Mouse (Mus musculus) lung, embryonic 15.5 days (tissue): ENCODE results near the gene Ankmy1. TPM values are rescaled to one million over a fixed set of nuclear protein-coding genes. Genes with fewer than 3 reads are reported as not detected.

ENCODE experiments used
- ATAC-seq: fragments of 200-750 bp; cut with Nextera tagmentation; 2 replicates; pipeline ENCODE4 v1.8.0; 2017; ENCODE audit warnings: moderate number of reproducible peaks, borderline replicate concordance; ENCODE audit not compliant: low FRiP score, low TSS enrichment; ENCODE audit errors: extremely low read depth
- H3K27ac ChIP-seq: fragments of 300-500 bp; sonication (generic); 2 replicates; pipeline ENCODE4 v1.5.1; 2015; ENCODE audit warnings: moderate library complexity, mild to moderate bottlenecking, inconsistent platforms
- H3K27me3 ChIP-seq: fragments of 300-500 bp; sonication (generic); 2 replicates; pipeline ENCODE4 v1.6.1; 2015; ENCODE audit warnings: inconsistent platforms
- H3K36me3 ChIP-seq: fragments of 300-500 bp; sonication (generic); 2 replicates; pipeline ENCODE4 v1.6.1; 2015; ENCODE audit warnings: inconsistent platforms
- H3K4me1 ChIP-seq: fragments of 300-500 bp; sonication (generic); 2 replicates; pipeline ENCODE4 v1.6.1; 2015; ENCODE audit warnings: inconsistent platforms
- H3K4me2 ChIP-seq: fragments of 300-500 bp; sonication (generic); 2 replicates; pipeline ENCODE4 v1.6.1; 2015; ENCODE audit warnings: inconsistent platforms, mild to moderate bottlenecking, moderate library complexity
- H3K4me3 ChIP-seq: fragments of 300-500 bp; sonication (generic); 2 replicates; pipeline ENCODE4 v1.5.1; 2015; ENCODE audit warnings: mild to moderate bottlenecking, inconsistent platforms
- H3K9ac ChIP-seq: fragments of 300-500 bp; sonication (generic); 2 replicates; pipeline ENCODE4 v1.6.1; 2015; ENCODE audit warnings: inconsistent platforms
- H3K9me3 ChIP-seq: fragments of 300-500 bp; sonication (generic); 2 replicates; pipeline ENCODE4 v1.6.1; 2016; ENCODE audit warnings: inconsistent platforms
- WGBS: fragments of 180-500 bp; shearing (Covaris S2); methylation state at CpG from one replicate; pipeline ENCODE4 v1.1.7; 2015; 5-methylcytosine and 5-hydroxymethylcytosine counted together
- polyA plus RNA-seq: library from polyadenylated mRNA; unstranded; fragments of >200 nt; fragmentation: Nextera tagmentation; extraction: Ambion mirVana; gene quantifications from 2 replicates; pipeline ENCODE4 v1.2.1, GENCODE M21; 2015

Ankmy1 gene
- polyA plus RNA-seq, 1 experiment from 2014 or later: 0.27 TPM

DNA sequence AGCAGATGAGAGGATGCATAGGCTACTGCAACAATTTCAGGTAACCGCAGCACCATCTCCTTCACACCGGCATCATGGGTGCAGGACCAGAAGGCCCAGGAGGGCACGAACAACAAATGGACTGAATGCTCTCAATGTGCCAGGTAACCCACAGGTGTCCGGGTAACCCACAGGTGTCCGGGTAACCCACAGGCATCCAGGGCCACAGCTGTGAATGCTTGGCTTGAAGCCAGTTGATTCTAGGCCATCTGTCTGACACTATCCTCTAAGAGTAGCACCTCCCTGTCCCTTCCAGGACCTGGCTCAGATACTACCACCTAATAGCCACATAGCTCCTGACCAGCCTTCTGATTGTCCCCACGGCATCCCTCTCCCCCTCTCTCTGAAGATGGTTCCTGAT lies 20.7 kb downstream of the Ankmy1 start:
- Histone ChIP-seq H3K9ac (no peak overlapping the region), H3K9me3 (no peaks in the 10 kb centered on the region), H3K4me2 (no peak overlapping the region), H3K27ac (no peak overlapping the region), H3K36me3 (no peaks in the 10 kb centered on the region), H3K27me3 (no peaks in the 10 kb centered on the region), H3K4me1 (no peaks in the 10 kb centered on the region), H3K4me3 (no peak overlapping the region)
- 84% methylated on average over 6 of the region's 6 CpGs for WGBS
- ATAC-seq: no peak

- no peak for ATAC-seq
- H3K4me1 ChIP-seq: no peaks in the 10 kb centered on the region
- WGBS: 66% methylated on average over 5 of the region's 5 CpGs
- no peaks in the 10 kb centered on the region for H3K9me3 ChIP-seq
- no peak overlapping the region for H3K4me3 ChIP-seq
- H3K9ac ChIP-seq: no peak overlapping the region
- H3K27me3 ChIP-seq: no peaks in the 10 kb centered on the region
- no peaks in the 10 kb centered on the region for H3K36me3 ChIP-seq
- H3K27ac ChIP-seq: no peak overlapping the region
- no peak overlapping the region for H3K4me2 ChIP-seq
These were observed 22.6 kb downstream of the Ankmy1 start for GRCm38 (mm10) chr1:92880101-92880500.

GRCm38 (mm10) chr1:92879266-92879665 lies 23.4 kb downstream of the Ankmy1 start:
- no peak for ATAC-seq
- no peaks in the 10 kb centered on the region for H3K4me1 ChIP-seq
- no peak overlapping the region for H3K4me3 ChIP-seq
- WGBS: 80% methylated on average over 12 of the region's 12 CpGs
- no peak overlapping the region for H3K9ac ChIP-seq
- H3K4me2 ChIP-seq: no peak overlapping the region
- no peak overlapping the region for H3K27ac ChIP-seq
- H3K9me3 ChIP-seq: no peaks in the 10 kb centered on the region
- no peaks in the 10 kb centered on the region for H3K36me3 ChIP-seq
- H3K27me3 ChIP-seq: no peaks in the 10 kb centered on the region

DNA sequence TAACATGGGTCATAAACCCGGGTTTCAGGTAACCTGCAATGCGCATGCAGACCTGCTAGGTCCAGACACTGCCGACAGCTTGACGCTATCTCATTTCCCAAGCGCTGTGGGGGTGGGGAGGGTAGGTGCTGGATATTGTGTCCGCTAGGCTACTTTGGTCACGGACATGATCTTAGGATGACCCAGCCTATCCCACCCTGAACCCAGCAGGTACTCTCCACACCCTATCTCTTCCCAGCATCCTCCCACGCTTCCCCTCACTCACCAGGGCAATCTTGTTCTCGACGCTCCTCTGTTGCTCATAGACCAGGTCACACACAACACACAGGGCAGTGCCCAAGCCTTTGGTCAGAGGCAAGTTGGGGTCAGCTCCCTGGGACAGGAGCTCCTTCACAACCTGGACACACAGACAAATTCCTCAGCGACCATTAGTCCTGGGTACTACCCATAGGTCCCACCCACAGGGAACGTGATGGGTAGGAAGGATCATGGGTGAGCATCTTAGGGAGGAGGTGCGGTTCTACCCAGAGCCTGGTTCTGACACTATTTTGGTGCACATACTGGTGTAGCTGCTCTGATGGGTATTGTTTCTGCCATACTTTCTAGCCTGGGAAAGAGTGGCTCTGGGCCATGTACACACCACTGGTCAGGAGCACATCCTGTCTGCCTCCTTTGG lies 24.5 kb downstream of the Ankmy1 start:
- H3K9me3 ChIP-seq: no peaks in the 10 kb centered on the region
- ATAC-seq: no peak
- H3K27ac ChIP-seq: no peak overlapping the region
- no peaks in the 10 kb centered on the region for H3K27me3 ChIP-seq
- H3K4me1 ChIP-seq: no peaks in the 10 kb centered on the region
- H3K4me3 ChIP-seq: no peak overlapping the region
- H3K9ac ChIP-seq: no peak overlapping the region
- 78% methylated on average over 13 of the region's 13 CpGs for WGBS
- no peak overlapping the region for H3K4me2 ChIP-seq
- no peaks in the 10 kb centered on the region for H3K36me3 ChIP-seq

DNA sequence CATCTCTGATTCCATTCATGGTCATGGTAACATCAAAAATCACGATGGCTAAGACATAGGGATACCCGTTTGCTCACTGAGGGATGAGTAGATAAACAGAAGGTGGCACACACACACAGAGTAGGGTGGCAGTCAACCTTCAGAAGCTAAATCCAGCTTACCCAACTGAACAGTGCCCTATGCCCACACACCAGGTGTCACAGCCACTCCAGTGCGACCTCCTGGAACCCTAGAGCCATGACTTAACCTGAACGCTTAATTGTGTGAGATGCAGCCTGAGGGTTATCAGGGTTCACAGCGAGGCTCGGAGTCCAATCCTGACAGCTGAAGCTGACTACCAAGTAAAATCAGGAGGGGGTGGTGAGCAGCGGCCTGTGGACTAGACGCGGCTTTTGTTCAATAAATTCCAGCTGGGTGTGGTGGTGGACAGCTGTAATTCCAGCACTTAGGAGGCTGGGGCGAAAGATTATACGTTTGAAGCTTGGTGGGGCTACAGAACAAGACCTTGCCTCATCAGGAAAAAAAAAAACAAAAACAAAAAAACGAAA lies 25.2 kb downstream of the Ankmy1 start:
- ATAC-seq: no peak
- Histone ChIP-seq H3K36me3 (no peaks in the 10 kb centered on the region), H3K27ac (no peak overlapping the region), H3K4me3 (no peak overlapping the region), H3K4me2 (no peak overlapping the region), H3K4me1 (no peaks in the 10 kb centered on the region), H3K9ac (no peak overlapping the region), H3K9me3 (no peaks in the 10 kb centered on the region), H3K27me3 (no peaks in the 10 kb centered on the region)
- 63% methylated on average over 12 of the region's 12 CpGs for WGBS

GRCm38 (mm10) chr1:92875360-92876111 lies 27.2 kb downstream of the Ankmy1 start:
- H3K9ac ChIP-seq: no peak overlapping the region
- WGBS: 69% methylated on average over 8 of the region's 8 CpGs
- H3K27me3 ChIP-seq: no peaks in the 10 kb centered on the region
- H3K9me3 ChIP-seq: no peaks in the 10 kb centered on the region
- no peaks in the 10 kb centered on the region for H3K36me3 ChIP-seq
- H3K4me1 ChIP-seq: no peaks in the 10 kb centered on the region
- H3K27ac ChIP-seq: no peak overlapping the region
- ATAC-seq: no peak
- H3K4me2 ChIP-seq: no peak overlapping the region
- no peak overlapping the region for H3K4me3 ChIP-seq

DNA sequence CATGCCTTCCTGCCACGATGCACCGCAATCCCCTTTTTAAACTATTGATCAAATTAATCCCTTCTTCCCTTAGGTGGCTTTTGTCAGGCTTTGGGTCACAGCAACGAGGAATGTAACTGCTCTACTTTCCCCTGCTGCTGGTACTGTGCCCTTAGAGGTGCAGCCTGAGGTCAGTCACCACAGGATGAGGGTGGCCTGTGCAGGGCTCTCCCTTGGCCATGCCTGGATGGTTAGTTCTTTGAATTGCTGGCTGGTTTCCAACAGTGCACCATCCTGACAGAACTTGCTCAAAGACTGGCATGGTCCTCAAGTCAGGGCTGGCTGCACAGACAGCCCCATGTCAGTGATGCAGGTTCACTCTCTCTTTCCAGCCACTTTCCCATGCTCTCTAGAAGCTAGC lies 28.7 kb downstream of the Ankmy1 start:
- H3K9ac ChIP-seq: no peak overlapping the region
- no peaks in the 10 kb centered on the region for H3K27me3 ChIP-seq
- H3K4me2 ChIP-seq: no peak overlapping the region
- no peak overlapping the region for H3K4me3 ChIP-seq
- no peaks in the 10 kb centered on the region for H3K4me1 ChIP-seq
- 73% methylated on average over 3 of the region's 3 CpGs for WGBS
- ATAC-seq: no peak
- H3K27ac ChIP-seq: no peak overlapping the region
- H3K9me3 ChIP-seq: no peaks in the 10 kb centered on the region
- H3K36me3 ChIP-seq: no peaks in the 10 kb centered on the region

- ATAC-seq: no peak
- Histone ChIP-seq H3K27me3 (no peaks in the 10 kb centered on the region), H3K36me3 (no peaks in the 10 kb centered on the region), H3K9ac (no peak overlapping the region), H3K9me3 (no peaks in the 10 kb centered on the region), H3K27ac (no peak overlapping the region), H3K4me1 (no peaks in the 10 kb centered on the region), H3K4me3 (no peak overlapping the region), H3K4me2 (no peak overlapping the region)
- 73% methylated on average over 7 of the region's 7 CpGs for WGBS
These were observed 30.0 kb downstream of the Ankmy1 start for GRCm38 (mm10) chr1:92872666-92873065.

- Histone ChIP-seq H3K36me3 (no peaks in the 10 kb centered on the region), H3K9me3 (no peaks in the 10 kb centered on the region), H3K27me3 (no peaks in the 10 kb centered on the region), H3K27ac (no peak overlapping the region), H3K9ac (no peak overlapping the region), H3K4me2 (no peak overlapping the region), H3K4me1 (0 out of 2 replicates have a peak, but pooled peaks cover 5% of the 10 kb centered on the region), H3K4me3 (no peak overlapping the region)
- 76% methylated on average over 2 of the region's 2 CpGs for WGBS
- ATAC-seq: no peak
These were observed 32.7 kb downstream of the Ankmy1 start for GRCm38 (mm10) chr1:92869985-92870384.

- no peak for ATAC-seq
- H3K9me3 ChIP-seq: no peaks in the 10 kb centered on the region
- WGBS: 51% methylated on average over 2 of the region's 2 CpGs
These were observed 36.5 kb downstream of the Ankmy1 start for GRCm38 (mm10) chr1:92866170-92866569.

GRCm38 (mm10) chr1:92863268-92863667 lies 39.4 kb downstream of the Ankmy1 start:
- 0 out of 2 replicates have a peak, but pooled peaks cover 5% of the 10 kb centered on the region for H3K4me1 ChIP-seq
- H3K4me2 ChIP-seq: no peak overlapping the region
- H3K27ac ChIP-seq: no peak overlapping the region
- H3K4me3 ChIP-seq: no peak overlapping the region
- H3K36me3 ChIP-seq: peaks cover 6% of the 10 kb centered on the region; the same call in 1 of the 2 replicates
- no peaks in the 10 kb centered on the region for H3K27me3 ChIP-seq
- H3K9me3 ChIP-seq: no peaks in the 10 kb centered on the region
- 78% methylated on average over 4 of the region's 4 CpGs for WGBS
- ATAC-seq: no peak
- H3K9ac ChIP-seq: no peak overlapping the region

More at GRCm38 (mm10) chr1:92866170-92866569, 36.5 kb downstream of the Ankmy1 start:
- H3K27me3 ChIP-seq: no peaks in the 10 kb centered on the region
- no peak overlapping the region for H3K9ac ChIP-seq
- 0 out of 2 replicates have a peak, but pooled peaks cover 5% of the 10 kb centered on the region for H3K4me1 ChIP-seq
- H3K27ac ChIP-seq: no peak overlapping the region
- H3K4me2 ChIP-seq: no peak overlapping the region
- no peak overlapping the region for H3K4me3 ChIP-seq
- H3K36me3 ChIP-seq: no peaks in the 10 kb centered on the region

GRCm38 (mm10) chr1:92861503-92861902 lies 41.2 kb downstream of the Ankmy1 start:
- Histone ChIP-seq H3K9me3 (no peaks in the 10 kb centered on the region), H3K27me3 (no peaks in the 10 kb centered on the region), H3K4me2 (no peak overlapping the region), H3K36me3 (peaks cover 15% of the 10 kb centered on the region; the same call in 1 of the 2 replicates), H3K4me1 (0 out of 2 replicates have a peak, but pooled peaks cover 5% of the 10 kb centered on the region), H3K9ac (no peak overlapping the region), H3K27ac (no peak overlapping the region), H3K4me3 (no peak overlapping the region)
- 74% methylated on average over 6 of the region's 6 CpGs for WGBS
- ATAC-seq: no peak
